Mouse (Mus musculus): ENCODE measurements at regions not wholly inside any gene's neighbourhood (a gene's known extent, or its start where the extent isn't known, plus 50 kb on each side); places are given as distances from the start of the nearest gene placed in this dataset.

GRCm38 (mm10) chr2:8470546-8470945 is 961.2 kb upstream of the Celf2 start:
- H3K4me1 ChIP-seq (replicated peaks; ENCODE audit: control insufficient read depth in 2 of 2, insufficient read depth in 2 of 2, low read length in 1 of 2): no peaks in the 10 kb centered on the region
- H3K27me3 ChIP-seq (ENCODE audit: control insufficient read depth, insufficient read depth, low read length): no peaks in the 10 kb centered on the region
- DNase-seq (ENCODE audit: low read depth in 3 of 3, low spot score in 3 of 3) (no peak), ATAC-seq (ENCODE audit: insufficient read depth) (no peak)
- no peak overlapping the region for H3K27ac ChIP-seq
- H3K9ac ChIP-seq (replicated peaks): no peak overlapping the region
- no peaks in the 10 kb centered on the region for H3K9me3 ChIP-seq (ENCODE audit: control insufficient read depth, low read length)
- H3K36me3 ChIP-seq (replicated peaks; ENCODE audit: control insufficient read depth, insufficient read depth, low read depth): no peaks in the 10 kb centered on the region
- H3K4me2 ChIP-seq (ENCODE audit: low read depth): no peak overlapping the region
- 64% methylated on average over 1 of the region's 1 CpGs for WGBS (ENCODE audit: insufficient replicate concordance)
- H3K4me3 ChIP-seq (ENCODE audit: insufficient read depth in 1 of 2, low read depth in 2 of 2, low read length in 2 of 2): no peak overlapping the region
- TF ChIP-seq EP300 (IDR thresholded peaks at IDR 0.05; ENCODE audit: low read depth) (no peak), CTCF (IDR thresholded peaks at IDR 0.05; ENCODE audit: low read depth) (no peak)

GRCm38 (mm10) chr2:8468989-8469388 is 959.6 kb upstream of the Celf2 start:
- DNase-seq (ENCODE audit: low read depth in 3 of 3, low spot score in 3 of 3) (no peak), ATAC-seq (ENCODE audit: insufficient read depth) (no peak)
- 36% methylated on average over 2 of the region's 2 CpGs for WGBS (ENCODE audit: insufficient replicate concordance)
- Histone ChIP-seq H3K9ac (replicated peaks) (no peak overlapping the region), H3K4me2 (ENCODE audit: low read depth) (no peak overlapping the region), H3K9me3 (ENCODE audit: control insufficient read depth, low read length) (no peaks in the 10 kb centered on the region), H3K27me3 (ENCODE audit: control insufficient read depth, insufficient read depth, low read length) (no peaks in the 10 kb centered on the region), H3K36me3 (replicated peaks; ENCODE audit: control insufficient read depth, insufficient read depth, low read depth) (no peaks in the 10 kb centered on the region), H3K4me1 (replicated peaks; ENCODE audit: control insufficient read depth in 2 of 2, insufficient read depth in 2 of 2, low read length in 1 of 2) (no peaks in the 10 kb centered on the region), H3K27ac (no peak overlapping the region), H3K4me3 (ENCODE audit: insufficient read depth in 1 of 2, low read depth in 2 of 2, low read length in 2 of 2) (no peak overlapping the region)
- TF ChIP-seq CTCF (IDR thresholded peaks at IDR 0.05; ENCODE audit: low read depth) (no peak), EP300 (IDR thresholded peaks at IDR 0.05; ENCODE audit: low read depth) (no peak)

- Histone ChIP-seq H3K36me3 (replicated peaks; ENCODE audit: control insufficient read depth, insufficient read depth, low read depth) (no peaks in the 10 kb centered on the region), H3K27me3 (ENCODE audit: control insufficient read depth, insufficient read depth, low read length) (no peaks in the 10 kb centered on the region), H3K4me3 (ENCODE audit: insufficient read depth in 1 of 2, low read depth in 2 of 2, low read length in 2 of 2) (no peak overlapping the region), H3K4me2 (ENCODE audit: low read depth) (no peak overlapping the region), H3K27ac (no peak overlapping the region), H3K9ac (replicated peaks) (no peak overlapping the region), H3K9me3 (ENCODE audit: control insufficient read depth, low read length) (no peaks in the 10 kb centered on the region), H3K4me1 (replicated peaks; ENCODE audit: control insufficient read depth in 2 of 2, insufficient read depth in 2 of 2, low read length in 1 of 2) (no peaks in the 10 kb centered on the region)
- DNase-seq (ENCODE audit: low read depth in 3 of 3, low spot score in 3 of 3): no peak
- ATAC-seq (ENCODE audit: insufficient read depth): no peak
- no peak for TF ChIP-seq EP300 (IDR thresholded peaks at IDR 0.05; ENCODE audit: low read depth)
Observed at GRCm38 (mm10) chr2:8468351-8468750, 959.0 kb upstream of the Celf2 start.

GRCm38 (mm10) chr2:8467531-8468203 is 958.3 kb upstream of the Celf2 start:
- Histone ChIP-seq H3K9ac (replicated peaks) (no peak overlapping the region), H3K36me3 (replicated peaks; ENCODE audit: control insufficient read depth, insufficient read depth, low read depth) (no peaks in the 10 kb centered on the region), H3K4me2 (ENCODE audit: low read depth) (no peak overlapping the region), H3K9me3 (ENCODE audit: control insufficient read depth, low read length) (no peaks in the 10 kb centered on the region), H3K27ac (no peak overlapping the region), H3K4me3 (ENCODE audit: insufficient read depth in 1 of 2, low read depth in 2 of 2, low read length in 2 of 2) (no peak overlapping the region), H3K27me3 (ENCODE audit: control insufficient read depth, insufficient read depth, low read length) (no peaks in the 10 kb centered on the region), H3K4me1 (replicated peaks; ENCODE audit: control insufficient read depth in 2 of 2, insufficient read depth in 2 of 2, low read length in 1 of 2) (no peaks in the 10 kb centered on the region)
- ATAC-seq (ENCODE audit: insufficient read depth) (no peak), DNase-seq (ENCODE audit: low read depth in 3 of 3, low spot score in 3 of 3) (no peak)
- 51% methylated on average over 2 of the region's 2 CpGs for WGBS (ENCODE audit: insufficient replicate concordance)
- TF ChIP-seq CTCF (IDR thresholded peaks at IDR 0.05; ENCODE audit: low read depth): no peak
- TF ChIP-seq EP300 (IDR thresholded peaks at IDR 0.05; ENCODE audit: low read depth): no peak

- ATAC-seq (ENCODE audit: insufficient read depth) (no peak), DNase-seq (ENCODE audit: low read depth in 3 of 3, low spot score in 3 of 3) (no peak)
- Histone ChIP-seq H3K4me2 (ENCODE audit: low read depth) (no peak overlapping the region), H3K9me3 (ENCODE audit: control insufficient read depth, low read length) (no peaks in the 10 kb centered on the region), H3K36me3 (replicated peaks; ENCODE audit: control insufficient read depth, insufficient read depth, low read depth) (no peaks in the 10 kb centered on the region), H3K4me1 (replicated peaks; ENCODE audit: control insufficient read depth in 2 of 2, insufficient read depth in 2 of 2, low read length in 1 of 2) (no peaks in the 10 kb centered on the region), H3K9ac (replicated peaks) (no peak overlapping the region), H3K27me3 (ENCODE audit: control insufficient read depth, insufficient read depth, low read length) (no peaks in the 10 kb centered on the region), H3K4me3 (ENCODE audit: insufficient read depth in 1 of 2, low read depth in 2 of 2, low read length in 2 of 2) (no peak overlapping the region), H3K27ac (no peak overlapping the region)
- WGBS (ENCODE audit: insufficient replicate concordance): 64% methylated on average over 3 of the region's 3 CpGs
- TF ChIP-seq CTCF (IDR thresholded peaks at IDR 0.05; ENCODE audit: low read depth) (no peak), EP300 (IDR thresholded peaks at IDR 0.05; ENCODE audit: low read depth) (no peak)
Observed at GRCm38 (mm10) chr2:8452566-8453243, 943.3 kb upstream of the Celf2 start.
